Mouse (Mus musculus): ENCODE data around the gene Dnah7c.

The Dnah7c gene

GRCm38 (mm10) chr1:46852600-46853272, 427.3 kb downstream of the Dnah7c start:
- peak; percentile 19 for ATAC-seq (ENCODE audit: insufficient number of reproducible peaks, low FRiP score, low TSS enrichment)

- ATAC-seq (ENCODE audit: insufficient number of reproducible peaks, low FRiP score, low TSS enrichment) = peak; percentile 91
Observed at GRCm38 (mm10) chr1:46853317-46854035, 428.1 kb downstream of the Dnah7c start.

DNA sequence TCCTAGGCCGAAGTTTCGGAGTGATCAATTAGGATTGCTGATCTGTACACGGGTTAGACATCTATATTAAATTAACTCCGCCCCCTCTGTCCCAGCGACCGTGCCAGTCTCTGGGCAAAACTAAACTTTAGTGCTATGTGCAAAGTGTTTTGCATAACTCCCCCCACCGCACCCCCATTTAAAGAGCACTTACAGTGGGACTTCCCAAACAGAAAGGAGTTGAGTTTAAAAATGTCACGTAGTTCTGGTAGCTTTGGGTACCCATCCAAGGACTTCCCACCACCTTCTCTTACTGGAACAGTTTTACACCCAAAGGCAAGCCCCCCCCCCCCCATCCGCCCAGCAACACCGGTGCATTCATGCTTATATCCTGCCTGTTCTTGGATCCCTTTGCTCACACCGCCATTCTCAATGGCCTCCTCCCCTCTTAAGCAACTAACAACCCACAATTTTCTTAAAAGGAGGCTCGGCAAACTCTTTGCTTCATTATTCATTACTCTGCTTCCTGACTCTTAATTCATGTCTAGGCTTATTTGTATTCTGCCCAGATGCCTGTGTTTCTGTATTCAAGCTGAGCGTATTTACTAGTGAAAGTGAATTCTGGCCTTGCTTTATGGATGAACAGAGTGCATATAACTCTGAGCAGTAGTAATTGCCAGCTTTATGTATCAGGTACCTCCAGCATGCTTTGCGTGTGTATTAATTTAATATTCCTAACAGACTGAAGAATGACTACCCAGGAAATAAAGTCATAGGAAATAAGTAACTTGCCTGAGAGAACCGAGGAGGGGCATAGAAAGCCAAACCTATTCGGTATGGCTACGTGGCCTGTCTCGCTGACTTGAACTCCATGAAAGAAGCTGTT, 428.9 kb downstream of the Dnah7c start:
- ATAC-seq (ENCODE audit: insufficient number of reproducible peaks, low FRiP score, low TSS enrichment) = no peak

- ATAC-seq (ENCODE audit: insufficient number of reproducible peaks, low FRiP score, low TSS enrichment) = no peak
Observed at GRCm38 (mm10) chr1:46856498-46856897, 431.1 kb downstream of the Dnah7c start.
